Mouse (Mus musculus) cortical plate, adult 2 months (tissue): Measurements from ENCODE around the gene Unc45a.

Experiments used
- CTCF ChIP-seq: fragments of 200-500 bp; IDR thresholded peaks from 2 replicates; pipeline ENCODE4 v1.5.1; 2011; ENCODE audit warnings: mild to moderate bottlenecking, control low read depth, low read length; ENCODE audit not compliant: insufficient read depth; ENCODE audit errors: extremely low read depth
- POLR2A ChIP-seq: fragments of 200-500 bp; IDR thresholded peaks from 2 replicates; pipeline ENCODE4 v1.6.1; 2011; ENCODE audit warnings: mild to moderate bottlenecking, low read length, control low read depth; ENCODE audit not compliant: insufficient read depth; ENCODE audit errors: extremely low read depth

DNA sequence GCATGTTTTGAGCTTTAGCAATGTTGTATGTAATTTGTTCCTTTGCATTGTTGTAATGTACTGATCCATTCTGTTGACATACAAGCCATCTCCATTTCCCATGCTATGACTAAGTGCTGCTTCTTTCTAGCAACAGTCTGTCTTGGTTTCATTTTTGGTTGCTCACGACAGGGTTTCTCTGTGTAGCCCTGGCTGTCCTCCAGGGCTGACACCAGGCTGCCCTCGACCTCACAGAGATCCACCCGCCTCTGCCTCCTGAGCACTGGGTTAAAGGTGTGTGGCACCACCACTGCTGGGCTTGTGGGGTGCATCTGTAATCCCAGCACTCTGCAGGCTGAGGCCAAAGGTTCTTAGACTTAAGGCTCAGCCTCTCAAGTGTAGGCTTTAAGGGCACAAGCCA, 41.2 kb downstream of the Unc45a start:
- TF ChIP-seq CTCF (no peak), POLR2A (no peak)
